Mouse (Mus musculus) heart, postnatal 0 days (tissue): ENCODE results near the gene Sprr2h. TPM values are rescaled to one million over a fixed set of nuclear protein-coding genes. Genes with fewer than 3 reads are reported as not detected.

Experiments
- ATAC-seq: fragments of 200-750 bp; cut with Nextera tagmentation; 2 replicates; pipeline ENCODE4 v1.8.0; 2017; ENCODE audit warnings: low read depth, moderate number of reproducible peaks, moderate library complexity; ENCODE audit not compliant: insufficient read depth
- DNase-seq: peaks from one replicate; pipeline ENCODE4 v3.0.0-alpha.2; 2016; ENCODE audit warnings: low spot score
- H3K27ac ChIP-seq: fragments of 300-500 bp; sonication (generic); 2 replicates; pipeline ENCODE4 v1.5.1; 2014; ENCODE audit warnings: low read depth, mild to moderate bottlenecking
- H3K27me3 ChIP-seq: fragments of 300-500 bp; sonication (generic); 2 replicates; pipeline ENCODE4 v1.6.1; 2014; ENCODE audit warnings: low read length, mixed read lengths; ENCODE audit not compliant: control insufficient read depth, insufficient read depth
- H3K36me3 ChIP-seq: fragments of 300-500 bp; sonication (generic); replicated peaks from 2 replicates; pipeline ENCODE4 v1.6.1; 2014; ENCODE audit warnings: low read length, mixed read lengths; ENCODE audit not compliant: control insufficient read depth, insufficient read depth
- H3K4me1 ChIP-seq: fragments of 300-500 bp; sonication (generic); 2 replicates; pipeline ENCODE4 v1.6.1; 2014; ENCODE audit warnings: antibody characterized with exemption; ENCODE audit not compliant: control insufficient read depth, insufficient read depth
- H3K4me2 ChIP-seq: fragments of 300-500 bp; sonication (generic); 2 replicates; pipeline ENCODE4 v1.6.1; 2014; ENCODE audit warnings: low read depth, mild to moderate bottlenecking, low read length, moderate library complexity
- H3K4me3 ChIP-seq: fragments of 300-500 bp; sonication (generic); 2 replicates; pipeline ENCODE4 v1.5.1; 2014; ENCODE audit warnings: low read depth, low read length
- H3K9ac ChIP-seq: fragments of 300-500 bp; sonication (generic); replicated peaks from 2 replicates; pipeline ENCODE4 v1.6.1; 2014; ENCODE audit warnings: low read depth, low read length, mixed read lengths
- H3K9me3 ChIP-seq: fragments of 300-500 bp; sonication (generic); replicated peaks from 2 replicates; pipeline ENCODE4 v1.6.1; 2016; ENCODE audit warnings: low read length; ENCODE audit not compliant: control insufficient read depth
- CTCF ChIP-seq: IDR thresholded peaks from 2 replicates; pipeline ENCODE4 v1.5.1; 2016; ENCODE audit warnings: antibody characterized with exemption, control low read depth, low read depth
- EP300 ChIP-seq: IDR thresholded peaks from 2 replicates; pipeline ENCODE4 v1.6.1; 2016; ENCODE audit warnings: antibody characterized with exemption, low read depth
- WGBS: fragments of 180-500 bp; shearing (Covaris S2); extraction: QIAGEN DNeasy Blood & Tissue Kit; methylation state at CpG from one replicate; pipeline ENCODE4 v1.1.7; 2014; 5-methylcytosine and 5-hydroxymethylcytosine counted together
- polyA plus RNA-seq: library from polyadenylated mRNA; unstranded; fragments of >200 nt; fragmentation: Nextera tagmentation; extraction: Ambion mirVana; gene quantifications from 2 replicates; pipeline ENCODE4 v1.2.1, GENCODE M21; 2015
- total RNA-seq: library from RNA; depleted of rRNA; stranded (reverse); fragments of >200 nt; gene quantifications from 2 replicates; pipeline ENCODE4 v1.2.3, GENCODE M21; 2014; ENCODE audit warnings: low replicate concordance; rRNA removed

The Sprr2h gene
- total and polyA plus RNA-seq, 2 experiments from 2014 or later: not detected

GRCm38 (mm10) chr3:92373613-92374012, 11.9 kb upstream of the Sprr2h start:
- no peak overlapping the region for H3K4me3 ChIP-seq
- WGBS: 63% methylated on average over 2 of the region's 2 CpGs
- no peak for TF ChIP-seq EP300
- TF ChIP-seq CTCF: no peak
- no peaks in the 10 kb centered on the region for H3K4me1 ChIP-seq
- DNase-seq (no peak), ATAC-seq (no peak)
- H3K4me2 ChIP-seq: no peak overlapping the region
- no peaks in the 10 kb centered on the region for H3K9me3 ChIP-seq
- no peaks in the 10 kb centered on the region for H3K27me3 ChIP-seq
- H3K27ac ChIP-seq: no peak overlapping the region
- no peaks in the 10 kb centered on the region for H3K36me3 ChIP-seq
- H3K9ac ChIP-seq: no peak overlapping the region

- H3K9ac ChIP-seq: no peak overlapping the region
- H3K27me3 ChIP-seq: no peaks in the 10 kb centered on the region
- H3K4me3 ChIP-seq: no peak overlapping the region
- WGBS: 27% methylated on average over 1 of the region's 1 CpGs
- no peak overlapping the region for H3K4me2 ChIP-seq
- TF ChIP-seq CTCF (peak; percentile 23; the same call in 1 of the 2 replicates), EP300 (no peak)
- H3K27ac ChIP-seq: no peak overlapping the region
- DNase-seq: no peak
- no peak for ATAC-seq
- no peaks in the 10 kb centered on the region for H3K4me1 ChIP-seq
- H3K9me3 ChIP-seq: no peaks in the 10 kb centered on the region
- H3K36me3 ChIP-seq: no peaks in the 10 kb centered on the region
Observed at GRCm38 (mm10) chr3:92394301-92394700, 8.8 kb downstream of the Sprr2h start.

- no peak for TF ChIP-seq CTCF
- no peak for TF ChIP-seq EP300
- H3K9me3 ChIP-seq: no peaks in the 10 kb centered on the region
- no peaks in the 10 kb centered on the region for H3K36me3 ChIP-seq
- WGBS: 71% methylated on average over 2 of the region's 2 CpGs
- no peak within 1 kb of the TSS for H3K27ac ChIP-seq
- ATAC-seq (no peak), DNase-seq (no peak)
- H3K4me1 ChIP-seq: no peaks in the 10 kb centered on the region
- no peak within 1 kb of the TSS for H3K9ac ChIP-seq
- H3K27me3 ChIP-seq: no peaks in the 10 kb centered on the region
- H3K4me3 ChIP-seq: no peak within 1 kb of the TSS
- no peak within 1 kb of the TSS for H3K4me2 ChIP-seq
Observed at GRCm38 (mm10) chr3:92407691-92408090, 22.2 kb downstream of the Sprr2h start, which contains the start of gene Sprr2i. TSS of gene Sprr2i (plus strand) at chr3:92407991.

GRCm38 (mm10) chr3:92417782-92418181, 32.3 kb downstream of the Sprr2h start, which contains the start of gene Sprr2j-ps:
TSS of gene Sprr2j-ps (plus strand) at chr3:92418082.
- H3K27me3 ChIP-seq: no peaks in the 10 kb centered on the region
- H3K36me3 ChIP-seq: no peaks in the 10 kb centered on the region
- no peak within 1 kb of the TSS for H3K4me2 ChIP-seq
- no peak within 1 kb of the TSS for H3K9ac ChIP-seq
- H3K9me3 ChIP-seq: no peaks in the 10 kb centered on the region
- H3K4me3 ChIP-seq: no peak within 1 kb of the TSS
- TF ChIP-seq EP300 (no peak), CTCF (no peak)
- ATAC-seq: no peak
- 80% methylated on average over 2 of the region's 2 CpGs for WGBS
- H3K4me1 ChIP-seq: no peaks in the 10 kb centered on the region
- DNase-seq: no peak
- H3K27ac ChIP-seq: no peak within 1 kb of the TSS

GRCm38 (mm10) chr3:92429323-92429722, 43.8 kb downstream of the Sprr2h start, which contains the start of gene Gm9774:
TSS of gene Gm9774 (minus strand) at chr3:92429423.
- H3K4me1 ChIP-seq: no peaks in the 10 kb centered on the region
- no peak within 1 kb of the TSS for H3K4me3 ChIP-seq
- no peaks in the 10 kb centered on the region for H3K27me3 ChIP-seq
- H3K4me2 ChIP-seq: no peak within 1 kb of the TSS
- 81% methylated on average over 6 of the region's 6 CpGs for WGBS
- DNase-seq: no peak
- no peak within 1 kb of the TSS for H3K9ac ChIP-seq
- ATAC-seq: no peak
- no peaks in the 10 kb centered on the region for H3K36me3 ChIP-seq
- H3K27ac ChIP-seq: no peak within 1 kb of the TSS
- no peak for TF ChIP-seq CTCF
- TF ChIP-seq EP300: no peak
- no peaks in the 10 kb centered on the region for H3K9me3 ChIP-seq

GRCm38 (mm10) chr3:92432282-92432681, 46.8 kb downstream of the Sprr2h start, which contains the start of gene Sprr2k:
TSS of gene Sprr2k (plus strand) at chr3:92432582.
- H3K36me3 ChIP-seq: no peaks in the 10 kb centered on the region
- H3K4me2 ChIP-seq: no peak within 1 kb of the TSS
- no peak for TF ChIP-seq CTCF
- no peak for TF ChIP-seq EP300
- no peaks in the 10 kb centered on the region for H3K4me1 ChIP-seq
- H3K27ac ChIP-seq: no peak within 1 kb of the TSS
- H3K4me3 ChIP-seq: no peak within 1 kb of the TSS
- 77% methylated on average over 2 of the region's 2 CpGs for WGBS
- no peaks in the 10 kb centered on the region for H3K27me3 ChIP-seq
- DNase-seq: no peak
- H3K9me3 ChIP-seq: no peaks in the 10 kb centered on the region
- no peak within 1 kb of the TSS for H3K9ac ChIP-seq
- no peak for ATAC-seq

Other genes with a start within 250 kb of the Sprr2h start
- not detected in 2 replicates for gene Lelp1, start 242.9 kb upstream of the Sprr2h start, total RNA-seq
- not detected in 2 replicates for gene Lelp1, start 242.9 kb upstream of the Sprr2h start, polyA plus RNA-seq
- 0.15 TPM in 1 of 2 replicates, not detected in the other for gene Sprr2a1, start 169.9 kb upstream of the Sprr2h start, total RNA-seq
- 0.25 TPM in 1 of 2 replicates, not detected in the other for gene Sprr2a1, start 169.9 kb upstream of the Sprr2h start, polyA plus RNA-seq
- 10.1 and 38.9 TPM in 2 replicates for gene Sprr2a2, start 169.8 kb upstream of the Sprr2h start, total RNA-seq
- 8.6 and 12.1 TPM in 2 replicates for gene Sprr2a2, start 169.8 kb upstream of the Sprr2h start, polyA plus RNA-seq
- gene Sprr2a3, start 100.3 kb upstream of the Sprr2h start, total RNA-seq: 2.1 and 7.9 TPM in 2 replicates
- 0.34 and 0.72 TPM in 2 replicates for gene Sprr2a3, start 100.3 kb upstream of the Sprr2h start, polyA plus RNA-seq
- not detected in 2 replicates for gene Sprr2b, start 69.1 kb upstream of the Sprr2h start, total RNA-seq
- 0.20 TPM in 1 of 2 replicates, not detected in the other for gene Sprr2b, start 69.1 kb upstream of the Sprr2h start, polyA plus RNA-seq
- gene Sprr2d, start 46.5 kb upstream of the Sprr2h start, total RNA-seq: not detected in 2 replicates
- not detected in 2 replicates for gene Sprr2d, start 46.5 kb upstream of the Sprr2h start, polyA plus RNA-seq
- not detected in 2 replicates for gene Sprr2e, start 33.5 kb upstream of the Sprr2h start, total RNA-seq
- not detected in 2 replicates for gene Sprr2e, start 33.5 kb upstream of the Sprr2h start, polyA plus RNA-seq
- not detected in 2 replicates for gene Sprr2f, start 20.5 kb upstream of the Sprr2h start, total RNA-seq
- not detected in 2 replicates for gene Sprr2f, start 20.5 kb upstream of the Sprr2h start, polyA plus RNA-seq
- not detected in 2 replicates for gene Sprr2i, start 22.3 kb downstream of the Sprr2h start, total RNA-seq
- gene Sprr2i, start 22.3 kb downstream of the Sprr2h start, polyA plus RNA-seq: not detected in 2 replicates
- not detected in 2 replicates for gene Sprr2j-ps, start 32.4 kb downstream of the Sprr2h start, total RNA-seq
- not detected in 2 replicates for gene Sprr2j-ps, start 32.4 kb downstream of the Sprr2h start, polyA plus RNA-seq
- 1.3 and 2.1 TPM in 2 replicates for gene Gm9774, start 43.7 kb downstream of the Sprr2h start, total RNA-seq
- 5.9 and 6.2 TPM in 2 replicates for gene Gm9774, start 43.7 kb downstream of the Sprr2h start, polyA plus RNA-seq
- not detected in 2 replicates for gene Sprr2k, start 46.9 kb downstream of the Sprr2h start, total RNA-seq
- gene Sprr2k, start 46.9 kb downstream of the Sprr2h start, polyA plus RNA-seq: not detected in 2 replicates
- gene Sprr1b, start 53.1 kb downstream of the Sprr2h start, total RNA-seq: not detected in 2 replicates
- gene Sprr1b, start 53.1 kb downstream of the Sprr2h start, polyA plus RNA-seq: not detected in 2 replicates
- not detected in 2 replicates for gene Sprr3, start 73.0 kb downstream of the Sprr2h start, total RNA-seq
- not detected in 2 replicates for gene Sprr3, start 73.0 kb downstream of the Sprr2h start, polyA plus RNA-seq
- 44.3 TPM in 1 of 2 replicates, not detected in the other for gene Sprr1a, start 100.2 kb downstream of the Sprr2h start, total RNA-seq
- gene Sprr1a, start 100.2 kb downstream of the Sprr2h start, polyA plus RNA-seq: 0.19 TPM in 2 replicates
- not detected in 2 replicates for gene Sprr4, start 114.8 kb downstream of the Sprr2h start, total RNA-seq
- gene Sprr4, start 114.8 kb downstream of the Sprr2h start, polyA plus RNA-seq: not detected in 2 replicates
- gene 2310046K23Rik, start 148.8 kb downstream of the Sprr2h start, total RNA-seq: not detected in 2 replicates
- not detected in 2 replicates for gene 2310046K23Rik, start 148.8 kb downstream of the Sprr2h start, polyA plus RNA-seq
- 6.4 TPM in 1 of 2 replicates, not detected in the other for gene Ivl, start 188.1 kb downstream of the Sprr2h start, total RNA-seq
- not detected in 2 replicates for gene Ivl, start 188.1 kb downstream of the Sprr2h start, polyA plus RNA-seq
- not detected in 2 replicates for gene Smcp, start 203.3 kb downstream of the Sprr2h start, total RNA-seq
- not detected in 2 replicates for gene Smcp, start 203.3 kb downstream of the Sprr2h start, polyA plus RNA-seq
- gene 2210017I01Rik, start 221.8 kb downstream of the Sprr2h start, total RNA-seq: not detected in 2 replicates
- not detected in 2 replicates for gene 2210017I01Rik, start 221.8 kb downstream of the Sprr2h start, polyA plus RNA-seq
- not detected in 2 replicates for gene Lce6a, start 236.0 kb downstream of the Sprr2h start, total RNA-seq
- gene Lce6a, start 236.0 kb downstream of the Sprr2h start, polyA plus RNA-seq: not detected in 2 replicates